Mouse (Mus musculus) G1E (cell line): ENCODE results near the gene Cul1.

Experiments used
- CTCF ChIP-seq: IDR thresholded peaks from 2 replicates; pipeline ENCODE4 v1.5.1; 2012; ENCODE audit warnings: low read depth, low read length, inconsistent platforms, mixed read lengths
- GATA1 ChIP-seq: IDR thresholded peaks from 2 replicates; pipeline ENCODE4 v1.6.1; 2012; ENCODE audit warnings: borderline replicate concordance, low read length, inconsistent platforms, mixed read lengths
- POLR2AphosphoS5 ChIP-seq: IDR thresholded peaks from 2 replicates; pipeline ENCODE4 v1.6.1; 2012; ENCODE audit warnings: low read depth, low read length, inconsistent platforms; ENCODE audit not compliant: insufficient replicate concordance
- TAL1 ChIP-seq: conservative IDR thresholded peaks from 2 replicates; pipeline ENCODE4 v1.6.1; 2012; ENCODE audit warnings: low read depth, low read length, inconsistent platforms, mixed read lengths

DNA sequence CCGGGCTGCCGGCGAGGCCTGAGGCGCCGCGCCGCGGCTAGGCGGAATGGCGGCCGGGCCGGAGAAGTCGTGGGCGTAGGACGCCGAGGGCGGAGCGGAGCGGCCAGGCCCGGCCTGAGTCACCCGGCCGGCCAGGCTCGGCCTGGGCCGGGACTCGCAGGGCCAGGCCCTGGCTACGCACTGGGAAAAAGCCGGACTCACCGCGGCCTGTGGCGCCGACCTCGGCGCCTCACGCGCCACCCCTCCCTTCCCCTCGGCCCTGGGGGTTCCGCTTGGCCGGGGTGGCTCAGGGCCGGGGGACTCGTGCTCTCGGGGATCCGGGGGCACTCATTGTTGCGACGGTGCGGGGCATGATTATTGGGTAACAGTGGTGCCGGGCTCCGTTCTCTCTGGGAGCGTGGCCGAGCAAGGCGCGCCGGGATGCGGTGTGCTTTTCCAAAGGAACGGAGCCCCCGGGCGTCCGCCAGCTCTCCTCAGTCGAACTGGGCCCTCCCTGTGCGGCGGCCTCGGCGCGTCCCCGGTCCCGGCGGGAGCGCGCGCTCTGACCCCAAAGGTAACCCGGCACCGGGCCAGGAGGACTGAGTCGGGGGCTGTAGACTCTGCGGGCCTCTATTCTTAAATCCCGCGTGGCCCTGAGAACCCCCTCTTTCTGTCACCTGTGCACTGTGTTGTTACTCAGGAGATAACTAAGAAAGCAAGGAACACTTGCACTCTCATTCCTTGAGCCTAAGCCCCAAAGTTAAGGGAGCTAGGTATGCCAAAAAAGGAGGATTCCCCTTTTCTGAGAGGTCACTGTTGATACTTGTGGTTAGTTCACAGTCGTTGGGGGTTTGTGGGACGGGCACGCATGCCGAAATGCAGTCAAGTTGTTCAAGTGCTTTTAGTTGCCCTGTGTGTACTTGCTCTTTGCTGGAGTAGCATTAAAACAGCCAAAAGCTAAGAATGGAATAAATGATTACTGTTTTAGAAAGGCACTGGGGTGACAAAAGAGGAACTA, 1.7 kb downstream of the Cul1 start:
- TF ChIP-seq CTCF (no peak), GATA1 (no peak), TAL1 (no peak), POLR2AphosphoS5 (no peak)
